Mouse (Mus musculus) stomach, embryonic 16.5 days (tissue): ENCODE results near the gene Homer2. TPM values are rescaled to one million over a fixed set of nuclear protein-coding genes. Genes with fewer than 3 reads are reported as not detected.

Experiments used
- ATAC-seq: fragments of 200-750 bp; cut with Nextera tagmentation; 2 replicates; pipeline ENCODE4 v1.8.0; 2017; ENCODE audit warnings: moderate number of reproducible peaks, moderate TSS enrichment; ENCODE audit not compliant: insufficient read depth, low FRiP score
- H3K27ac ChIP-seq: fragments of 300-500 bp; sonication (generic); 2 replicates; pipeline ENCODE4 v1.5.1; 2014; ENCODE audit warnings: low read length
- H3K27me3 ChIP-seq: fragments of 300-500 bp; sonication (generic); 2 replicates; pipeline ENCODE4 v1.6.1; 2014; ENCODE audit warnings: low read length, control low read depth, mixed read lengths; ENCODE audit not compliant: control insufficient read depth, insufficient read depth
- H3K36me3 ChIP-seq: fragments of 300-500 bp; sonication (generic); 2 replicates; pipeline ENCODE4 v1.6.1; 2014; ENCODE audit warnings: low read length; ENCODE audit not compliant: control insufficient read depth, insufficient read depth
- H3K4me1 ChIP-seq: fragments of 300-500 bp; sonication (generic); 2 replicates; pipeline ENCODE4 v1.6.1; 2014; ENCODE audit warnings: low read length, control low read depth, mixed read lengths; ENCODE audit not compliant: control insufficient read depth, insufficient read depth
- H3K4me2 ChIP-seq: fragments of 300-500 bp; sonication (generic); 2 replicates; pipeline ENCODE4 v1.6.1; 2014; ENCODE audit warnings: low read depth, low read length, mixed read lengths
- H3K4me3 ChIP-seq: fragments of 300-500 bp; sonication (generic); replicated peaks from 2 replicates; pipeline ENCODE4 v1.5.1; 2014; ENCODE audit warnings: mild to moderate bottlenecking, low read length
- H3K9ac ChIP-seq: fragments of 300-500 bp; sonication (generic); 2 replicates; pipeline ENCODE4 v1.6.1; 2014; ENCODE audit warnings: low read length
- H3K9me3 ChIP-seq: fragments of 300-500 bp; sonication (generic); replicated peaks from 2 replicates; pipeline ENCODE4 v1.6.1; 2016; ENCODE audit warnings: low read length, control low read depth; ENCODE audit not compliant: control insufficient read depth
- WGBS: fragments of 180-500 bp; shearing (Covaris S2); extraction: QIAGEN DNeasy Blood & Tissue Kit; methylation state at CpG from one replicate; pipeline ENCODE4 v1.1.7; 2014; 5-methylcytosine and 5-hydroxymethylcytosine counted together
- polyA plus RNA-seq: library from polyadenylated mRNA; unstranded; fragments of >200 nt; fragmentation: Nextera tagmentation; extraction: Ambion mirVana; gene quantifications from 2 replicates; pipeline ENCODE4 v1.2.1, GENCODE M21; 2015

Homer2 gene
- polyA plus RNA-seq, 1 experiment from 2014 or later = 33.3 TPM

- Histone ChIP-seq H3K27me3 (no peaks in the 10 kb centered on the region), H3K4me1 (no peaks in the 10 kb centered on the region), H3K9me3 (no peaks in the 10 kb centered on the region), H3K27ac (no peak overlapping the region), H3K9ac (no peak overlapping the region), H3K4me3 (no peak overlapping the region), H3K4me2 (no peak overlapping the region), H3K36me3 (peaks cover 12% of the 10 kb centered on the region; the same call in 1 of the 2 replicates)
- 84% methylated on average over 8 of the region's 8 CpGs for WGBS
- ATAC-seq = no peak
Measured at GRCm38 (mm10) chr7:81593387-81593786, 113.9 kb downstream of the Homer2 start.

- Histone ChIP-seq H3K27me3 (no peaks in the 10 kb centered on the region), H3K27ac (no peak overlapping the region), H3K4me2 (no peak overlapping the region), H3K4me1 (no peaks in the 10 kb centered on the region), H3K9ac (no peak overlapping the region), H3K36me3 (peaks cover 8% of the 10 kb centered on the region; the same call in 1 of the 2 replicates), H3K9me3 (no peaks in the 10 kb centered on the region), H3K4me3 (no peak overlapping the region)
- WGBS = 74% methylated on average over 9 of the region's 9 CpGs
- ATAC-seq = no peak
Measured at GRCm38 (mm10) chr7:81592686-81593085, 114.6 kb downstream of the Homer2 start.

GRCm38 (mm10) chr7:81587238-81587637 lies 120.1 kb downstream of the Homer2 start:
- no peak overlapping the region for H3K27ac ChIP-seq

GRCm38 (mm10) chr7:81585326-81585725 lies 122.0 kb downstream of the Homer2 start:
- ATAC-seq = no peak
- H3K4me2 ChIP-seq = no peak overlapping the region
- no peak overlapping the region for H3K27ac ChIP-seq

More at GRCm38 (mm10) chr7:81587238-81587637, 120.1 kb downstream of the Homer2 start:
- H3K4me1 ChIP-seq = no peaks in the 10 kb centered on the region
- no peak overlapping the region for H3K9ac ChIP-seq
- WGBS = 72% methylated on average over 4 of the region's 4 CpGs
- H3K4me2 ChIP-seq = no peak overlapping the region
- ATAC-seq = no peak
- H3K27me3 ChIP-seq = no peaks in the 10 kb centered on the region
- no peaks in the 10 kb centered on the region for H3K9me3 ChIP-seq
- peaks cover 21% of the 10 kb centered on the region for H3K36me3 ChIP-seq
- no peak overlapping the region for H3K4me3 ChIP-seq

GRCm38 (mm10) chr7:81583512-81583911 lies 123.8 kb downstream of the Homer2 start:
- no peak for ATAC-seq
- Histone ChIP-seq H3K9ac (no peak overlapping the region), H3K4me2 (no peak overlapping the region), H3K27ac (no peak overlapping the region), H3K9me3 (no peaks in the 10 kb centered on the region), H3K36me3 (peaks cover 21% of the 10 kb centered on the region), H3K27me3 (no peaks in the 10 kb centered on the region), H3K4me3 (no peak overlapping the region), H3K4me1 (no peaks in the 10 kb centered on the region)
- 66% methylated on average over 3 of the region's 3 CpGs for WGBS

More at GRCm38 (mm10) chr7:81585326-81585725, 122.0 kb downstream of the Homer2 start:
- Histone ChIP-seq H3K9ac (no peak overlapping the region), H3K4me3 (no peak overlapping the region), H3K9me3 (no peaks in the 10 kb centered on the region), H3K27me3 (no peaks in the 10 kb centered on the region), H3K36me3 (peaks cover 21% of the 10 kb centered on the region), H3K4me1 (no peaks in the 10 kb centered on the region)
- 86% methylated on average over 7 of the region's 7 CpGs for WGBS

- Histone ChIP-seq H3K4me3 (no peak overlapping the region), H3K36me3 (peaks cover 2% of the 10 kb centered on the region; the same call in 1 of the 2 replicates), H3K27ac (no peak overlapping the region), H3K9ac (no peak overlapping the region), H3K9me3 (no peaks in the 10 kb centered on the region), H3K27me3 (no peaks in the 10 kb centered on the region), H3K4me1 (no peaks in the 10 kb centered on the region), H3K4me2 (no peak overlapping the region)
- WGBS = 91% methylated on average over 5 of the region's 5 CpGs
- no peak for ATAC-seq
Measured at GRCm38 (mm10) chr7:81579312-81579711, 128.0 kb downstream of the Homer2 start.

- H3K4me3 ChIP-seq = no peak overlapping the region
- WGBS = 90% methylated on average over 7 of the region's 7 CpGs
Measured at GRCm38 (mm10) chr7:81578413-81578812, 128.9 kb downstream of the Homer2 start.

GRCm38 (mm10) chr7:81577872-81578271 lies 129.5 kb downstream of the Homer2 start:
- Histone ChIP-seq H3K27me3 (no peaks in the 10 kb centered on the region), H3K27ac (no peak overlapping the region), H3K36me3 (peaks cover 2% of the 10 kb centered on the region; the same call in 1 of the 2 replicates), H3K4me1 (peaks cover under 1% of the 10 kb centered on the region), H3K9me3 (no peaks in the 10 kb centered on the region), H3K4me3 (no peak overlapping the region), H3K4me2 (no peak overlapping the region), H3K9ac (no peak overlapping the region)
- 94% methylated on average over 3 of the region's 3 CpGs for WGBS
- ATAC-seq = no peak

More at GRCm38 (mm10) chr7:81578413-81578812, 128.9 kb downstream of the Homer2 start:
- H3K9ac ChIP-seq = no peak overlapping the region
- no peak overlapping the region for H3K27ac ChIP-seq
- H3K36me3 ChIP-seq = peaks cover 2% of the 10 kb centered on the region; the same call in 1 of the 2 replicates
- no peaks in the 10 kb centered on the region for H3K27me3 ChIP-seq
- H3K4me1 ChIP-seq = no peaks in the 10 kb centered on the region
- H3K9me3 ChIP-seq = no peaks in the 10 kb centered on the region
- no peak for ATAC-seq
- H3K4me2 ChIP-seq = no peak overlapping the region

- no peak for ATAC-seq
Measured at GRCm38 (mm10) chr7:81575606-81576005, 131.7 kb downstream of the Homer2 start.

More at GRCm38 (mm10) chr7:81575606-81576005, 131.7 kb downstream of the Homer2 start:
- no peaks in the 10 kb centered on the region for H3K9me3 ChIP-seq
- no peak overlapping the region for H3K9ac ChIP-seq
- H3K4me2 ChIP-seq = no peak overlapping the region
- no peaks in the 10 kb centered on the region for H3K27me3 ChIP-seq
- peaks cover 9% of the 10 kb centered on the region for H3K4me1 ChIP-seq
- H3K36me3 ChIP-seq = peaks cover 2% of the 10 kb centered on the region; the same call in 1 of the 2 replicates
- no peak overlapping the region for H3K4me3 ChIP-seq
- 89% methylated on average over 10 of the region's 10 CpGs for WGBS
- H3K27ac ChIP-seq = no peak overlapping the region
